Mouse (Mus musculus) heart, postnatal 14 days (tissue): ENCODE data around the gene Gse1. TPM values are rescaled to one million over a fixed set of nuclear protein-coding genes. Genes with fewer than 3 reads are reported as not detected.

Experiments used
- DNase-seq, 2 experiments: peaks; one replicate each; pipeline ENCODE4 v3.0.0; 2021 to 2022
- intact Hi-C: fragments of 180-260 bp; cut with DNase I; formaldehyde crosslinking; loops from one replicate; pipeline ENCODE4 v1.15.1; 2025
- total RNA-seq, 2 experiments: library from RNA; stranded (reverse); gene quantifications; 2 replicates each; pipeline ENCODE4 v1.2.3; 2021

Gene Gse1
- total RNA-seq, 2 experiments from 2014 or later, result 29.0 to 33.1 TPM

DNA sequence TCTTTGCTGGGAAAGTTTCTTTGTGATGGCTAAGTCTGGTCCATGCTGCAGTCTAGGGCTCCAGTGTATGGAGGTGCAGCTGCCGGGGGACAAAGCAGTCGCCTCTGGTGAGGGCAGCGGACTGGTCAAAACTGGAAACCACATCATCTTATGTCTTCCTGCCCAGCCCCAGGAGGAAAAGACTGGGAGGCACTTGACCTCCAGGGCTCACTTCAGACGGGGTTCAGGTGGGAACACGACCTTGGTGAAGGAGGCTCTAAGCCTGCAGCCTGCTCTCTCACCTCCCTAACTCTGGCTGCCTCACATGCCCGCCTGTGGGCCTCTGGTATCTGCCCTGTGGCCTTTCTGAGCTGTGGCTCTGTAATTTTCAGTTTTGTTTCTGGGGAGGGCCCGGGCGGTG, 305.8 kb downstream of the Gse1 start:
- DNase-seq, result no peak
- intact Hi-C loops, result loop anchor here (2.0 kb wide), 3 partner anchors 125 to 355 kb away; no protein-coding TSS in a partner anchor

- intact Hi-C loops, result loop anchor here (2.0 kb wide), 3 partner anchors 126 to 356 kb away; no protein-coding TSS in a partner anchor
- DNase-seq, result peak; percentile 83 to 87
Observed at GRCm38 (mm10) chr8:120534504-120535368, 306.5 kb downstream of the Gse1 start.

- intact Hi-C loops, result loop anchor here (2.0 kb wide), 3 partner anchors 127 to 357 kb away; no protein-coding TSS in a partner anchor
- peak; percentile 71 to 73 for DNase-seq
Observed at GRCm38 (mm10) chr8:120535452-120536305, 307.4 kb downstream of the Gse1 start.

DNA sequence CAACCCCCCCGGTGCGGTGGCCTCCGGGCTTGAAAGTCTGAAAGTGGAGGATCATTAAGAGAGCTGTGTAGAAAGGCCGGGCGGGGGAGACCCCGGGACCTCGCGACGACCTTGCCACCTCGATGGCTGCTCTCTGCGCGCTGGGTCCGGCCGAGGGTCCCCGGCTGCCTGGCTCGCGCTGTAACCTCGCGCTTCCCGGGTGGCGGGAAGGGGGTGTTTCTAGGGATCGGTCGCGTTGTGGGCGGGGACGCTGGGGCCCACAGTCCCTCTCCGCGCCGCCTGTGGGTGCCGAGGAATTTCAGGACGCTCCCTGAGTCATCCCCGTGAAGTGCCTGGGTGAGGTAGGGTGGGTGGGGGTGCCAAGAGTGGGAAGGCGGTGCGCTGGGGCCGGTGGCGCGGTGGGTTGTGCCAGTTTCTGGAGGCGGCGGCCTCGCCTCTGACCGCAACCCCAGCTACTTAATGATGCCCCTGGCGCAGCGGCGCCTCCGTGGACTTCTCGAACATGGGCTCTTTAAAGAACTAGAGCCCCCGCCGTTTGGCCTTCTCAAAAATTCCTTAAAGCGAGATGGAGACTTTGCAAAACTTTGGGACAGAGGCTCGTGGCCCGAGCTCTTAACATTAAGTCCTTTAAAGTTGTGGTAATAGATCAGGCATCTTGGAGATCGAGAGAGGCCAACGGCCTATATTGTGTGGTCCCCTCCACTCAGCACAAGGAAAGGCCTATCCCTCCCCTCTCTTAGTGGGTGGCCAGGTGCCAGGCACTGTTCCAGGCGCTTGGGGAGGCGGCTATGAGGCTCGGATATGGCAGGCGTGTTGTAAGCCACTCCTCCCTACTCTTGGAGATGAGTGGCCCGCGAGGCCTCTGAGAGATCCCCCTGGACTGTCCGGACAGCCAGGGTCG, 308.3 kb downstream of the Gse1 start:
- no peak for DNase-seq
- intact Hi-C loops, result no loop called here

GRCm38 (mm10) chr8:120537207-120537817, 309.1 kb downstream of the Gse1 start:
- intact Hi-C loops, result no loop called here
- DNase-seq, result peak; percentile 84 to 85

DNA sequence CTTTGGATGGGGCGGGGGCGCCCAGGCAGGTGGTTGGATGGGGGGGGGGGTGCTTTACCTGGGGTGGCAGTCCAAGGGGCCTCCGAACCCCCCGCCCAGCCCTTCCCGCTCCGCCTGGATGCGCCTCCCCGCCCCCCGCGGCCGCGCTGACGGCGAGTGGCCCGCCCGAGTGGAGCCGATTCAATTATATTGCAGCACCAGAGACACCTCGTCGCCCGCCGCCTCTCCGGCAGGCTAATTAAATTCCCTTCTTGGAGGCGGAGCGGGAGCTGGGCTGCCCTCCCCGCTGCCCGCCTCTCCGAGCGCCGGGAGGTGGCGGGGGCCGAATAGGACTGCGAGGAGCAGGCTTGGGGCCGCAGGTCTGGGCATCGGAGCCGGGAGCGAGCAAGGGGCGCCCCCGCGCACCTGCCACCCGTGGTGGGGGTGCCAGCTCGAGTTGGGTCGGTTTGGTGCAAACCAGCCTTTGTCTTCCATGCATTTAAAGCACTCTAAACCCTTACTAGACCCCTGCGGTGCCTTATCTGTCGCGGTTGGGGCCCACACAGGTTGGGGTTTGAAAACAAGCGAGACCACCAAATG, 309.7 kb downstream of the Gse1 start:
- intact Hi-C loops, result no loop called here
- peak; percentile 63 to 66 for DNase-seq

GRCm38 (mm10) chr8:120538397-120539240, 310.4 kb downstream of the Gse1 start:
- peak; percentile 64 to 65 for DNase-seq
- intact Hi-C loops, result no loop called here

- DNase-seq, result peak in 1 of 2 experiments; percentile 50
Observed at GRCm38 (mm10) chr8:120539381-120539774, 311.1 kb downstream of the Gse1 start.

GRCm38 (mm10) chr8:120539775-120540625, 311.7 kb downstream of the Gse1 start:
- no peak for DNase-seq
- intact Hi-C loops, result loop anchor here (2.0 kb wide), 1 partner anchor 21 kb away; no protein-coding TSS in a partner anchor

More at GRCm38 (mm10) chr8:120539381-120539774, 311.1 kb downstream of the Gse1 start:
- intact Hi-C loops, result no loop called here

- DNase-seq, result no peak
- intact Hi-C loops, result no loop called here
Observed at GRCm38 (mm10) chr8:120542995-120543394, 314.7 kb downstream of the Gse1 start.

- peak; percentile 60 to 75 for DNase-seq
- intact Hi-C loops, result no loop called here
Observed at GRCm38 (mm10) chr8:120543416-120544055, 315.3 kb downstream of the Gse1 start.

- intact Hi-C loops, result no loop called here
- DNase-seq, result no peak
Observed at GRCm38 (mm10) chr8:120544155-120544554, 315.9 kb downstream of the Gse1 start.

DNA sequence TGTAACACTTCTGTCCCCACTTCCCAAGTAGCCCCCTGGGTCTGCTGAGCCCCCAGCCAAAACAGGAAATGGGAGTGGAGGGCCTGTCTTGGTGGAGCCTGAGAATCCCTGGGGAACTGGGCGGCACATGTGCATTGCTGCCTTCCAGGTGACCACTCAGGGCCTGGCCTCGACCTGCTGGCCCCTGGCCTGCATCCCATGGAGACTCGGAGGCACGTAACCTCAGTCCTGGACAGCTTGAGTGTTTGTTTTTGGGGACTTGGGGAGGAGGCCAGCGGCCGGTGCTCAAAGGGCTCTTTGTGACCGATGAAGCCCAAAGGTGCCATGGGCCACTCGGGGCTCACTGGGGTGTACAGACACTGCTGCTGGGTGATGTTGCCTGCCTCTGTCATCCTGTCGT, 319.3 kb downstream of the Gse1 start:
- no peak for DNase-seq
- intact Hi-C loops, result no loop called here

DNA sequence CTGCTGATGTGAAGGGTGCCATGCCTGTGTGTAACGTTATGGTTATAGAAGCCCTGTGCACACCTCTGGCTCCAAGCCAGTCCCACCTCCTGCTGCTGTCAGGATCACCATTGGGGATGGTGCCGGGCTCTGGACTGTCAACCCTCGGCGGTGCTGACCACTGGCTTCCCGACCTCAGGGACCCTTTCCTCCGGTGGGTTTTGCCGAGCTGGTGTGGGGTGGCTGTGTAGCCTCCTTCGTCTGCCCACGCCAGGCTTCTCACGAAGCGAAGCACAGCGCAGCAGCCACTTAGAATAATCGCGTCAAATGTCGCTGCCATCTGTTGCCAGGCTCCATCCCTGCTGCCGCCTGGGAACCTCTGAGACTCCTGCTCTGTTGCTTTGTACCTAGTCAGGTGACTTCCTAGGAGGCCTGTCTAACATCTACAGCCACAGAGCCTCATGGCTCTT, 320.1 kb downstream of the Gse1 start:
- intact Hi-C loops, result no loop called here

GRCm38 (mm10) chr8:120549321-120549921, 321.2 kb downstream of the Gse1 start:
- intact Hi-C loops, result no loop called here
- DNase-seq, result no peak

More for the DNA sequence above, 320.1 kb downstream of the Gse1 start:
- DNase-seq, result no peak

GRCm38 (mm10) chr8:120549922-120550321, 321.7 kb downstream of the Gse1 start:
- DNase-seq, result no peak
- intact Hi-C loops, result no loop called here
